Mouse (Mus musculus): Measurements from ENCODE around the gene Zcchc24.

DNA sequence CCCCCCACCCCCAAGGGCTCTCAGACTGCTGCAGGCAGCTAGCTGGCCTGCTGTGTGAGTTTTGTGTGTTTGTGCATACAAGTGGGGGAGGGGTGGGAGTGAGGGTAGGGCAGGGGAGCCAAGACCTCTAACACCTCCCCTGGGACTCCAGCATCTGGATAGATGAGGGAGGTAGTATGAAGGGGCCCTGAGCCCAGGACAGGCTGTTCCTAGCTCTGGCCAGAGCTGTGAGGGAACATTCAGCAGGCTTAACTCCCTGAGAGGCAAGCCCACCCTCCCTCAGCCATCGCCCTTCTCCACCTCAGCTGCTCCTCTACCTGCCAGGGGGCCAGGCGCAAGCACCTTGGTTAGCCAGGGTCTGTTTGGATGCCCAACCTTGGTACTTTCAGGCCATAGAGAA is 59.9 kb downstream of the Zcchc24 start:
- TF ChIP-seq CTCF (conservative IDR thresholded peaks at IDR 0.05; ENCODE audit: insufficient read depth, insufficient read length, low read depth, low read length) = no peak
- TF ChIP-seq POLR2A (IDR thresholded peaks at IDR 0.05; ENCODE audit: low read depth, low read length) = no peak

All from kidney, adult 2 months (tissue).